Mouse (Mus musculus) testis, adult 2 months (tissue): ENCODE data around the gene Runx2. TPM values are rescaled to one million over a fixed set of nuclear protein-coding genes. Genes with fewer than 3 reads are reported as not detected.

ENCODE experiments used
- H3K27ac ChIP-seq: fragments of 200-500 bp; 2 replicates; pipeline ENCODE4 v1.5.1; 2012; ENCODE audit warnings: low read depth, low read length; ENCODE audit not compliant: control insufficient read depth, insufficient read depth
- H3K27me3 ChIP-seq: fragments of 200-500 bp; 2 replicates; pipeline ENCODE4 v1.6.1; 2012; ENCODE audit warnings: mild to moderate bottlenecking, low read length, moderate library complexity; ENCODE audit not compliant: control insufficient read depth, insufficient read depth
- H3K36me3 ChIP-seq: fragments of 200-500 bp; 2 replicates; pipeline ENCODE4 v1.6.1; 2012; ENCODE audit warnings: mild to moderate bottlenecking, low read length; ENCODE audit not compliant: control insufficient read depth, insufficient read depth
- H3K4me1 ChIP-seq: fragments of 200-500 bp; 2 replicates; pipeline ENCODE4 v1.6.1; 2012; ENCODE audit warnings: low read length; ENCODE audit not compliant: control insufficient read depth, insufficient read depth
- H3K4me3 ChIP-seq: fragments of 200-500 bp; 2 replicates; pipeline ENCODE4 v1.5.1; 2012; ENCODE audit warnings: low read depth, mild to moderate bottlenecking, low read length, moderate library complexity, mixed read lengths; ENCODE audit not compliant: control insufficient read depth
- CTCF ChIP-seq: fragments of 200-500 bp; IDR thresholded peaks from 2 replicates; pipeline ENCODE4 v1.5.1; 2012; ENCODE audit warnings: low read depth, mild to moderate bottlenecking, inconsistent platforms, low read length, moderate library complexity; ENCODE audit not compliant: control insufficient read depth, insufficient read depth, insufficient replicate concordance
- POLR2A ChIP-seq: fragments of 200-500 bp; IDR thresholded peaks from 2 replicates; pipeline ENCODE4 v1.6.1; 2012; ENCODE audit warnings: low read depth, mild to moderate bottlenecking, inconsistent platforms, low read length, moderate library complexity; ENCODE audit not compliant: control insufficient read depth
- polyA plus RNA-seq: library from polyadenylated mRNA; depleted of rRNA; stranded (reverse); fragments of >200 nt; gene quantifications from 2 replicates; pipeline ENCODE4 v1.2.3, GENCODE M21; 2012

Runx2 gene
- polyA plus RNA-seq, 1 experiment = 10.4 TPM

GRCm38 (mm10) chr17:44609897-44610641, 204.5 kb downstream of the Runx2 start:
- no peaks in the 10 kb centered on the region for H3K27me3 ChIP-seq
- H3K27ac ChIP-seq = no peak overlapping the region
- no peak for TF ChIP-seq POLR2A
- TF ChIP-seq CTCF = no peak
- no peaks in the 10 kb centered on the region for H3K4me1 ChIP-seq
- H3K36me3 ChIP-seq = no peaks in the 10 kb centered on the region
- no peak overlapping the region for H3K4me3 ChIP-seq

- Histone ChIP-seq H3K4me1 (no peaks in the 10 kb centered on the region), H3K27ac (no peak overlapping the region), H3K36me3 (no peaks in the 10 kb centered on the region), H3K27me3 (no peaks in the 10 kb centered on the region), H3K4me3 (no peak overlapping the region)
- no peak for TF ChIP-seq POLR2A
- TF ChIP-seq CTCF = no peak
These were observed 205.2 kb downstream of the Runx2 start for GRCm38 (mm10) chr17:44609356-44609755.

GRCm38 (mm10) chr17:44608907-44609306, 205.7 kb downstream of the Runx2 start:
- no peak for TF ChIP-seq POLR2A
- no peak for TF ChIP-seq CTCF

GRCm38 (mm10) chr17:44607383-44607782, 207.2 kb downstream of the Runx2 start:
- H3K4me1 ChIP-seq = no peaks in the 10 kb centered on the region
- no peak overlapping the region for H3K4me3 ChIP-seq
- no peak for TF ChIP-seq CTCF
- no peak for TF ChIP-seq POLR2A
- no peaks in the 10 kb centered on the region for H3K27me3 ChIP-seq
- H3K36me3 ChIP-seq = no peaks in the 10 kb centered on the region
- no peak overlapping the region for H3K27ac ChIP-seq

More at GRCm38 (mm10) chr17:44608907-44609306, 205.7 kb downstream of the Runx2 start:
- Histone ChIP-seq H3K27me3 (no peaks in the 10 kb centered on the region), H3K4me3 (no peak overlapping the region), H3K27ac (no peak overlapping the region), H3K4me1 (no peaks in the 10 kb centered on the region), H3K36me3 (no peaks in the 10 kb centered on the region)

DNA sequence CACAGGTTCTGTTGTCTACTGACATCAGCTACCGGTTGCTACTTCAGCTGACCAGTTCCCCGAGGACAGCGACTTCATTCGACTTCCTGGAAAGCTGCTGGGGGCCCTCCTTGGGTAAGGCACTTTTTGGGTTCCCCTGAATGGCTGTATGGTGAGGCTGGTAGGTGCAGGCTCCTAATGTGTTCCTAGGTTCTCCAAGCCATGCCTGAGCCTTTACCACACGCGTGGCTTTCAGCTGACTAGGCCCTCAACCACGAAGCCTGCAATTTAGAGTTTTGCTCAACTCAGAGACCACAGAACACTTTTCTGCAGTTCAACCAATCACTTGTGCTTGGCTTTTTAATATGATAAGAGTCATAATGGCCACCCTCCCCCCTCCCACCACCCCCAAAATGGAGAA, 208.4 kb downstream of the Runx2 start:
- no peaks in the 10 kb centered on the region for H3K4me1 ChIP-seq
- no peaks in the 10 kb centered on the region for H3K27me3 ChIP-seq
- no peak overlapping the region for H3K27ac ChIP-seq
- no peak overlapping the region for H3K4me3 ChIP-seq
- TF ChIP-seq CTCF (no peak), POLR2A (no peak)
- H3K36me3 ChIP-seq = no peaks in the 10 kb centered on the region

DNA sequence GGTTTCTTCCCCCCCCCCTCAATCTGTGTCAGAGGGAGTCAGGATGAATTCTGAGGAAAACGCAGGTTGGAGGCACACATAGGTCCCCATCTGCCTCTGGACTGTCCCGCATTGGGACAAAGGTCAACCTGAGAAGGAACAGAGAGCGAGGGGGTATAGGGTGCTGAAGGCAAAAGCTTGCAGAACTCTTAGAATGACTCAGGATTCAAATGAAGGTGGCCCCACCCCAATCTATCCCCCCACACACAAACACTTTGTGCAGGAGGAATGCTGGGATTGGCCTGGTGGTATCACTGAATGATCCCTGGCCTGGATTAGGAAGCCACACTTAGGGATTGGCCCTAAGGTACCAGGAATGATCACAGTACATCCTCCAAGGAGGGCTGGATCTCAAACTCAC, 208.8 kb downstream of the Runx2 start:
- TF ChIP-seq POLR2A (no peak), CTCF (no peak)
- Histone ChIP-seq H3K4me3 (no peak overlapping the region), H3K27ac (no peak overlapping the region), H3K36me3 (no peaks in the 10 kb centered on the region), H3K27me3 (no peaks in the 10 kb centered on the region), H3K4me1 (no peaks in the 10 kb centered on the region)

DNA sequence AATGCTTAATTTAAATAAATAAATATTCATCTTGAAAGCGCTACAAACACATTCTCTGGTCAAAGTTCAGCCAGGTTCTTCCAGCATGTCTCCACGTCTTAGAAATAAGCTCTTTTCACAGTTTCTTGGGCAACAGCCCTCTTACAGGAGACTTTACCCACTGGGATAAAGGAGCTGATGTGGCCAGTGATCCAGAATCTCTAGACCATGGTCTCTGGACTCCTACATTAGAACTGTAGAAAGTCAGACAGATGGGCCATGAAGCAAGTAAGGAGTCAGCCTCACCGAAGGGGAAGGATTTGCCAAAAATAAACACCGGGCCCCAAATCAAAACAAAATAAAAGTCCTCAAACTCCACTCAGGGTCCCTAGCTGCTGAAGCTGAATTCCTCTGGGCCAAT, 211.4 kb downstream of the Runx2 start:
- Histone ChIP-seq H3K27me3 (no peaks in the 10 kb centered on the region), H3K36me3 (no peaks in the 10 kb centered on the region), H3K4me1 (no peaks in the 10 kb centered on the region), H3K4me3 (no peak overlapping the region), H3K27ac (no peak overlapping the region)
- TF ChIP-seq POLR2A (no peak), CTCF (no peak)
